Mouse (Mus musculus) G1E (cell line): ENCODE measurements at regions not wholly inside any gene's neighbourhood (a gene's known extent, or its start where the extent isn't known, plus 50 kb on each side); places are given as distances from the start of the nearest gene placed in this dataset.

Experiments used
- ATAC-seq: 2 replicates; pipeline ENCODE4 v1.8.0; 2016; ENCODE audit warnings: mild to moderate bottlenecking; ENCODE audit not compliant: insufficient number of reproducible peaks, poor library complexity, low FRiP score, severe bottlenecking; ENCODE audit errors: extremely low read depth
- DNase-seq: peaks from one replicate; pipeline ENCODE4 v3.0.0; 2012; ENCODE audit warnings: low spot score
- H3K27me3 ChIP-seq: 2 replicates; pipeline ENCODE4 v1.6.1; 2012; ENCODE audit warnings: mild to moderate bottlenecking, low read length, inconsistent platforms; ENCODE audit not compliant: insufficient read depth
- H3K36me3 ChIP-seq: replicated peaks from 2 replicates; pipeline ENCODE3; 2012; ENCODE audit warnings: mild to moderate bottlenecking, inconsistent platforms
- H3K4me1 ChIP-seq: 2 replicates; pipeline ENCODE4 v1.6.1; 2012; ENCODE audit warnings: low read depth, low read length, inconsistent platforms, mixed read lengths; ENCODE audit not compliant: insufficient read depth
- H3K4me3 ChIP-seq: 2 replicates; pipeline ENCODE4 v1.5.1; 2012; ENCODE audit warnings: low read depth, mild to moderate bottlenecking, inconsistent platforms, low read length, moderate library complexity, mixed read lengths
- H3K9me3 ChIP-seq: replicated peaks from 2 replicates; pipeline ENCODE4 v1.6.1; 2012; ENCODE audit warnings: inconsistent platforms
- CTCF ChIP-seq: IDR thresholded peaks from 2 replicates; pipeline ENCODE4 v1.5.1; 2012; ENCODE audit warnings: low read depth, low read length, inconsistent platforms, mixed read lengths
- GATA1 ChIP-seq: IDR thresholded peaks from 2 replicates; pipeline ENCODE4 v1.6.1; 2012; ENCODE audit warnings: borderline replicate concordance, low read length, inconsistent platforms, mixed read lengths
- GATA2 ChIP-seq: IDR thresholded peaks from 2 replicates; pipeline ENCODE4 v1.6.1; 2012; ENCODE audit warnings: low read depth, low read length, inconsistent platforms, borderline replicate concordance
- POLR2AphosphoS5 ChIP-seq: IDR thresholded peaks from 2 replicates; pipeline ENCODE4 v1.6.1; 2012; ENCODE audit warnings: low read depth, low read length, inconsistent platforms; ENCODE audit not compliant: insufficient replicate concordance
- TAL1 ChIP-seq: conservative IDR thresholded peaks from 2 replicates; pipeline ENCODE4 v1.6.1; 2012; ENCODE audit warnings: low read depth, low read length, inconsistent platforms, mixed read lengths

DNA sequence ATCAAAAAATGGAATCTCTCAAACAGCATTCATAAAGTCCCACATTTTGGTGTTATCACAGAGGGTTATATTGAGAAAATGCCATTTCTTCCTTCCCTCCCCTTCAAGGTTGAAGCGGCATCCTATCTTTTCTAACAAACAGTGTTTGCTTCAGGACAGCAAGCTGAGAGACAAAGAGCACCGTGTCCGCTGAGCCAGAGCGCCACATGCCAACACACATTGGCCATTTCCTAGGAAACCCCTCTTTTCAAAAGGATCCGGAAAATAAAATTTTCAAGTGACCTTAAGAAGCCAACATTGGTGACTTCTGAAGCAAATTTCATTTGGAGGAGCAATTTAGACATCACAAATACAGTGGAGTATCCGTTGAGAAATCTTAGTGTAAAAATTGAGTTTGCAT is 326.3 kb downstream of the Nova1 start:
- TF ChIP-seq POLR2AphosphoS5 (no peak), TAL1 (no peak), GATA1 (no peak), CTCF (no peak), GATA2 (no peak)
- Histone ChIP-seq H3K27me3 (no peaks in the 10 kb centered on the region), H3K9me3 (no peaks in the 10 kb centered on the region), H3K4me1 (no peaks in the 10 kb centered on the region), H3K4me3 (no peak overlapping the region), H3K36me3 (no peaks in the 10 kb centered on the region)
- ATAC-seq (no peak), DNase-seq (no peak)

DNA sequence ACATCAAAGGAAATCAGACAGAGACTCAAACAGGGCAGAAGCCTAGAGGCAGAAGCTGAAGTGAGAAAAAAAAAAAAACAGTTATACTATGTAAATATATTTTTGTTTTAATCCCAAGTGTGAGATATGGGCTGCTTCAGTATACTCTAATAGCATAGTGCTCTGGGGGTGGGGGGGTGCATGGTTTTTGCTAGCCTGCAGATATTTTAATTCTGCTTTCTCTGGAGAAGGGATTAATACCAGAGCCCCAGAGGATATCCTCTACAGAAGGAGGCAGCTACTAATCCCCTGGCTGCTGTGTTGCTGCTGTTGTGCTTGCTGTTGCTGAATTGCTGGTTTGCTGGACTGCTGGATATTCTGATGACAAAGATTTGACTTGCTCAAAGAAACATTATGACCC is 367.8 kb downstream of the Nova1 start:
- no peaks in the 10 kb centered on the region for H3K27me3 ChIP-seq
- DNase-seq (no peak), ATAC-seq (no peak)
- TF ChIP-seq GATA2 (no peak), CTCF (no peak), TAL1 (no peak), GATA1 (no peak), POLR2AphosphoS5 (no peak)
- H3K9me3 ChIP-seq: no peaks in the 10 kb centered on the region
- no peaks in the 10 kb centered on the region for H3K36me3 ChIP-seq
- no peak overlapping the region for H3K4me3 ChIP-seq
- no peaks in the 10 kb centered on the region for H3K4me1 ChIP-seq

DNA sequence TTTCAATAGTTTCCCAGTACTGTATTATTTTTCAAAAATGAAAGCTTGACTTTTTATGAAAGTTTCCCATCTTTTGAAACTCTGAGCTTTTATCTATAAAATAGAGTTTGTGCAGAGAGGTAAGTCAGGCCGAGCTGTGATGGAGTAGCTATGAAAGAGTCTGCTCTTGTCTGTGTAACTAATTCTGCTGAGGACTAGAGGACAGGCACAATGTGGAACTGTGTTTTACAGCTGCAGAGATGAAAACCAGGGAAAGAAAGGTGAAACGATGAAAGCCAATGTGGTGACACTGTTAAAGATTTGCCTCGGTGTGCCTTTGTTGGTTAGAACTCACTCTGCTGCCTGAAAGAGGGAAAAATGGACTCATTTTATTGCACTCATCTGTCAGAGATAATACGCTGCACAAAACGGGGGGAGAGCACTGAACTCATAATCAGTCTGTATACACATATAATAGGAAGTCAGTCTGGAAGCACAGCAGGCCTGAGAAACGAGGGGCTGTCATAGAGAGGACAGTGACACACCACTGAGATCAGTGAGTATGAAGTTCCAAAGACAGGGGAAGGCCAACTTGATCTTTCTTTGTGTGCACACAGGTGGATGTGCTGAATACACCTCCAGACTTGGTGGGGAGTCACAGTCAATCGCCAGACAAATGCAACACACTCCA is 373.9 kb downstream of the Nova1 start:
- DNase-seq (no peak), ATAC-seq (no peak)
- no peaks in the 10 kb centered on the region for H3K9me3 ChIP-seq
- H3K27me3 ChIP-seq: no peaks in the 10 kb centered on the region; the same call in 1 of the 2 replicates
- H3K4me3 ChIP-seq: no peak overlapping the region
- TF ChIP-seq GATA1 (no peak), GATA2 (no peak), CTCF (no peak), TAL1 (no peak), POLR2AphosphoS5 (no peak)
- no peaks in the 10 kb centered on the region for H3K4me1 ChIP-seq
- no peaks in the 10 kb centered on the region for H3K36me3 ChIP-seq

DNA sequence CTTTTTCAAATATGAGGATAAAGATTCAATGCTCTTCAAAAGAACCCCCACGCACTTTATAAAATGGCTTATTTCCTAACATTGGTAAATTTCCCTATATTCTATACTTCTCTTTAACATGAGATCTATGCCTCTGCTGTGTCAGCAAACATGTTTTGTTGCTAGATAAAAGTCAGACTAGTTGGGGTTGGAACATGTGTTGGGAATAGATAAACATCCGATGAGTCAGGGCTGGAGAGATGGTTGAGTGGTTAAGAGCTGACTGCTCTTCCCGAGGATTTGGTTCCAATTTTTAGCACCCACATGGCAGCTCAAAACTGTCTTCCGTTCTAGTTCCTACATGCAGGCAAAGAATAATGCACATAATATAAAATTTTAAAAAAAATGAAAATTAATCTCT is 399.1 kb downstream of the Nova1 start:
- no peak overlapping the region for H3K4me3 ChIP-seq
- no peaks in the 10 kb centered on the region for H3K36me3 ChIP-seq
- H3K27me3 ChIP-seq: no peaks in the 10 kb centered on the region
- peaks cover 40% of the 10 kb centered on the region for H3K4me1 ChIP-seq
- H3K9me3 ChIP-seq: no peaks in the 10 kb centered on the region
- TF ChIP-seq CTCF (no peak), TAL1 (peak; percentile 95), GATA1 (no peak)
- ATAC-seq (peak; percentile 92), DNase-seq (peak; percentile 59)

DNA sequence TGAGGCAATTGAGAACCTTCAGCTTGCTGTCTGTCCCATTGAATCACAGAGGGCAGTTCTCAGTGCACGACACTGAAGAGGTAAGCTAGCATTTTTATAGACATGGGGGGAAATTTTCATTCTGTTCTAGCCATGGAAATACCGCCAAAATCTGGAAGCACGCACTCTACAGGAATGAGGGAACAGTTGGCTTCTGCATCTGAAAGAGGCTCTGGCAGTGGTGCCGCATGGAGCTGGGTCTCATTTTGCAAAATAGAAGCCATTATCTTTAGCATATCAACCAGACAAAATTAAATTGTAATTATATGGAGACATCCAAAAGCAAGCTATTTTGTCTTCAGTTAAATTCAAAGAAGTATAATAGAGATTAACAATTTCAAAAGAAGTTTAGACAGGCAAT is 399.7 kb downstream of the Nova1 start:
- no peak for ATAC-seq
- TF ChIP-seq TAL1 (no peak), CTCF (no peak), GATA2 (no peak), GATA1 (no peak), POLR2AphosphoS5 (no peak)
- no peaks in the 10 kb centered on the region for H3K27me3 ChIP-seq

DNA sequence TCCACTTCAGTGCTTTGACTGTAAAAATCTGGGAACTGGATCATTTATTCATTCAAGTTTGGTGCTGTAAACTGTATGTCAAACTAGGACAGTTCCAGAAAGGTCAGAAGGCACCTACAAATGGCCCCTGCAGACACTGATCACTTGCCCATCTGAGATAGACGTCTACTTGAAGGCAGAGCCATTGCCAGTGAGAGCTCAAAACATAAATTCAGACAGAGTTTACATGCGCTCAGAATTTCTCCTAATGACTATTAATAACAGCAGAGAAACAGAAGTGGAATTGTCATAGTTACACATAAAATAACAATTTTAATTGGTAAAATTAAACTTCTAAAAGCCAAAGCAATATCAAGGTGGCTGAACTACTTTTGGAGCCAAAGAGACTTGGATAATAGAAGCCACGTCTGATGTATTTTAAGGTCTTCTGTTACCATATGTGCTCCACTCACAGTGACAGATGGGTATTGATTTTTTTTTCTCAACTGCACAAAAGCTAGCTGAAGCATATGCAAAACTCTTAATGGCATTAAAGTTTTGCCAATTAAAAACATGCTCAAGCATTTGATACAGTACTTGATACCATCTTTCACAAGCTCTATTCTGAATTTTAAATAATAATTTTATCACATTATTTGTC is 401.8 kb downstream of the Nova1 start:
- DNase-seq: no peak
- no peaks in the 10 kb centered on the region for H3K9me3 ChIP-seq
- ATAC-seq: no peak
- H3K27me3 ChIP-seq: no peaks in the 10 kb centered on the region
- H3K4me1 ChIP-seq: peaks cover 35% of the 10 kb centered on the region
- no peak overlapping the region for H3K4me3 ChIP-seq
- TF ChIP-seq TAL1: no peak
- TF ChIP-seq GATA2: no peak
- no peak for TF ChIP-seq CTCF
- no peak for TF ChIP-seq GATA1
- TF ChIP-seq POLR2AphosphoS5: no peak
- no peaks in the 10 kb centered on the region for H3K36me3 ChIP-seq

More for the DNA sequence above, 399.7 kb downstream of the Nova1 start:
- H3K4me3 ChIP-seq: no peak overlapping the region; the same call in 1 of the 2 replicates
- no peaks in the 10 kb centered on the region for H3K9me3 ChIP-seq
- DNase-seq: no peak
- peaks cover 40% of the 10 kb centered on the region for H3K4me1 ChIP-seq
- H3K36me3 ChIP-seq: no peaks in the 10 kb centered on the region
